Mouse (Mus musculus) kidney, adult 9 months (tissue): Measurements from ENCODE around the gene Pheta1.
"Not testable (repeated sequence)": the region's sequence is repeated elsewhere in the genome, so short reads cannot be mapped to it uniquely, and the experiment has no call there.

Experiments used
- DNase-seq: peaks from one replicate; pipeline ENCODE4 v3.0.0; 2022

Gene Pheta1

DNA sequence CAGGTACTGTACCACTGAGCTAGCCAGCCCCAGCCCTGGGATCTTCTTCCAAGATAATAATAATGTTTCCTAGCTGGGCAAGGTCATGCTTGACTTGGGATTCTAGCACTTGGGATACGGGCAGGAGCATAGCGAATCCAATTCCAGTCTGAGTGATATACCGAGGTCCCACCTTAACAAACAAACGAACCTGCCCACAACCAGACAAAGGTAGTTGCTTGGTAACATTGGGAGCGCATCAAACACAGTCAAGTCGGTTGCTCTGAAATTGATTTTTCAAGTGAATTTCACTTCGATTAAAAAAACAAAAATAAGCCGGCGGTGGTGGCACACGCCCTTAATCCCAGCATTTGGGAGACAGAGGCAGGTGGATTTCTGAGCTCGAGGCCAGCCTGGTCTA lies 2.5 kb upstream of the Pheta1 start:
- no peak for DNase-seq

- DNase-seq = not testable (repeated sequence)
These were observed 1.5 kb upstream of the Pheta1 start for GRCm38 (mm10) chr5:121847269-121847668.

- DNase-seq = peak; percentile 74
These were observed 707 bp upstream of the Pheta1 start for GRCm38 (mm10) chr5:121848035-121848519.

DNA sequence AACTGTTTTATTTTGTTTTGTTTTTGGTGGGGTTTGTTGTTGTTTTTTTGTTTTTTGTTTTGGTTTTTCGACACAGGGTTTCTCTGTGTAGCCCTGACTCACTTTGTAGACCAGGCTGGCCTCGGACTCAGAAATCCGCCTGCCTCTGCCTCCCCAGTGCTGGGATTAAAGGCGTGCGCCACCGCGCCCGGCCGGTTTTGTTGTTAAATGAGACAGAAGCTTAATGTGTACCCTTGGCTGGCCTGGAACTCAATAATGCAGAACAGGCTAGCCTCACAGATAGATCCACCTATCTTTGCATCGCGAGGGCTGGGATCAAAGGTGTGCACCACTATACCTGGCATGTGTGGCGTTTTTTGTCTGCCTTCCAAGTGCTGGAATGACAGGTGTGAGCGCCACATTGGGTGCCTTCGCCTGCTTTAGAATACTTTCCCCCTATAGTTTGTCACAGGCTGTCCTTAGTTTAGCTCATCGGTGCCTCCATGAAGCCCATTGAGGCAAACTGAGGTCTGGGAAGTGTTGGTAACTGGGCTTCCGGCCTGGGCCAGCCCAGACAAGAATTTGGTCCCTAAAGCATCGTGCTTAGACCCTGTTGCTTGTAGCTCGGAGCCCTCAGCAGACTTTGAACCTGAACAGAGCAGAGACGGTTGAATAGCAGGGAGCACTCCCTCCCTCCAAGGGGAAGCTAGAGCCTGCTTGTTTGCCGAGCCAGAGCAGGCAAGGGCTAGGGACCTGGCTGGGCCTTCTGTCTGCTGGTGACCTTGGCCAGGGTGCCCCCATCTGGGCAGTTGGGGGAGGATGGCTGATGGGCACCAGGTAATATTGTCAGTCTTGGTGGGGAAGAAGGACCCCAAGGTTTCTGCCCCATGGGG lies 930 bp downstream of the Pheta1 start:
- peak; percentile 69 for DNase-seq

DNA sequence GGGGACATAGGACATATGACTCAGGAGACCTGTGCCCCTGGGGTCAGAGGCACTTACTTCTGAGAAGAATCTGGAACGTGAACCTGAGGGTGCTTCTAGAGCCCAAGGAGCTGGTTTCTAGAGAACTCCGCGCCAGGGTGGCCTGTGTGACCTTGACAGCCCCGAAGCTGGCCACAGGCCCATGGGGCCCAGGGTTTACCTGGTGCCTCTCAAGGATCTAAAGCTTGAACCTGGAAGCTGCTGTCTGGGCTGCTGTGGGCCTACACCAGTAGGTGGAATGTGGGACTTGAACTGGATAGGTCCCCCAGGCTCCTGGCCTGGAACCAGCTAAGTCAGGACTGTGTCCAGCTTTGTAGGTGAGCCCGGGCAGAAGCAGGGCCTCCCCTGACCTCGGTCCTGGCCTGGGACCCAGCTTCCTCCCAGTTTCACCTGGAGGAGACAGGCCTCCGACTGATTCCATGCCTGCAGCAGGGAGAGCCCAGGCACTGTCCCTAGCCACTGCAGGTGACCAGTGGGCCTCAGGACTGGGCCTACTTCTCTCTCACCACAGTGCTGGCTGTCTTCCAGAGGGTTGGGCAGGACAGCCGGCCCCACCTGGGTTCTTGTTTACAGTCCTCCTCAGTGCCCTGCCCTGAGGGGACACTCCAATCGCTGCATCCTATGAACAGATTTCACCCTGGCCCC lies 4.7 kb downstream of the Pheta1 start:
- DNase-seq = peak; percentile 76

DNA sequence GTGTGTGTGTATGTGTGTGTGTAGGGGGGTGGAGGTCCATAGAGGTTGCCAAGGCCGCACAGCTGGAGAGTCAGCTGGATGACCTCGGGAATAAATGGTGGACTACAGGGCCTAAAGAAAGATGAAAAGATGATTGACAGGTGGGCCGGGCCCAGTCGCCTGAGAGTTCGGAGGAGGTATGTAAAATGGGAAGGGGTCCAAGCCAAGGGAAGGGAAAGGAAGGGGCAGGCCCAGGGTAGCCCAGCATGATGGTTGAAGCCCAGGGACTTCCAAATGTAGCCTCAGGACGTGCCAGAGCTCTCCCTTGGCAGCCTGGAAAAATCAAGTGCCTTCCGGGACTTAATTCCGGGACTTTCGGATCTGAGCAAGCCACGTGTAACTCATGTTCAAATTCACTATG lies 6.0 kb downstream of the Pheta1 start:
- no peak for DNase-seq

DNA sequence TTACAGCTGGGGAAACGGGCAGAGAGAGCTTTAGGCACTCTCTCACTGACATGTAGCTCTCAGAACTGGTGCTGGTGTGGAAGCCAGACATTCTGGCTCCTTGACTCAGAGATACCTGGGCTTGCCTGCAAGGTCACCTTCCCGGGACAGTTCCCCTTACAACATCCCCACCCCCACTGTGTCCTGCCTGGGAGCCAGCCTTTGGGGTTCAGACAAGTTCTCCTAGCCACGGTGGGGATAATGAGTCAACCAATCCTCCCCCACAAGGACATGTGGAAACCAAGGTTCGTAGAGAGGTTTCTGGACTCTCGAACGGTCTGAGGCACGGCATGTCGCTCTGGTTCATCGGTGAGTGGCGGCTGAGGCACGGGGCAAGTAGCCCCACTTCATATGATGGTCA lies 8.0 kb downstream of the Pheta1 start:
- no peak for DNase-seq

GRCm38 (mm10) chr5:121858427-121858826 lies 9.6 kb downstream of the Pheta1 start:
- DNase-seq = no peak

DNA sequence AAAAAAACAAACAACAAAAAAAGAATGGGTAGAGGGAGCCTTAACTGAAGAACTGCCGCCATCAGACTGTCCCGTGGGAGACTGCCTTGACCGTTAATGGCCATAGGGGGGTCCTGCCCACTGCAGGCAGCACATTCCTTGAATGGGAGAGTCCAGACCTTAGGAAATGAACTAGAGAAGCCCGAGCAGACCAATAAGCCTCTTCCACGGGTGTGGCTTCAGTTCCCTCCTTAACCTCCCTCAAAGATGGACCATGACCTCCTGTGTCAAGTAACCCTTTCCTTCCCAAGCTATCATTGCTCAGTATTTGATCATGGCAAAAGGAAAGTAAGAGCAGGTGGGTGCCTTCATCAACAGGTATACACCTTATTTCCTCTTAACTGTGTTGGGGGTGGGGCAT lies 13.2 kb downstream of the Pheta1 start:
- DNase-seq = no peak

DNA sequence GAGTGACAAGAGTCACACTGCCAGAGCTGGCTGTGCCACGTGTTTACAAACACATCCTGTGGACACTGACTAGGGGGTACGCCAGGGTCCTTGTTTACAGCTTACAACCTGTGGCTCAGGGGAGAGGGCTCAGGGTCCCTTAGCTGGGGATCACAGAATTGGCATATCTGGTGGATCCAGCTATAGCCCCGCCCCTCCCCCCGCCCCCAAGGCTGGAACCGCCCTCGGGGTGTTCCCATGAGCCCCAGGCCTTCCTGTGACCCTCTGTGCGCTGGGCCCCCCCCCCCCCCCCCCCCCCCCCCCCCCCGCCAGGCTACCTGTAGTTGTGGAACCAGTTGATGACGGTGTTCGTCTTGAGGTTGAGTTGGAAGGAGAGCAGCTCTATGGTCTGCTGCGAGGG lies 15.5 kb downstream of the Pheta1 start:
- no peak for DNase-seq

DNA sequence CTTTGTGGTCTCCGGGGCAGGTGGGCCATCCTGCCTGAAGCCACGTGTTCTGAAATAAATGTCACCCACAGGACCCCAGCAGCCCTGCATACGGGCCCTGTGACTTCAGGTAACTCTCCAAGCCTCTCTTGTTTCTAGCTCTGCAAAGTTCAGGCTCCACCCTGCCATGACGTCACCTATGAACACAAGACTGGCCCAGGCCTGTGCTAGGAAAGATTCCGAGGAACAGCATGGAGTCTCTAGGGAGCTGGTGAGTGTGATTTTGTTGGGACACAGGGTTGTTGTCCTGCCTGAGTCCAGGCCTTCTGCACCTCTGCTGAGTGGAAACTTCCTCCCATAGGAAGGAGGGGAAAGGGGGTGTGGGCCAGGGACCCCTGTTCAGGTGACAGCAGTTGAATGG lies 19.2 kb downstream of the Pheta1 start:
- no peak for DNase-seq

- DNase-seq = peak; percentile 13
These were observed 22.0 kb downstream of the Pheta1 start for GRCm38 (mm10) chr5:121870832-121871231.

DNA sequence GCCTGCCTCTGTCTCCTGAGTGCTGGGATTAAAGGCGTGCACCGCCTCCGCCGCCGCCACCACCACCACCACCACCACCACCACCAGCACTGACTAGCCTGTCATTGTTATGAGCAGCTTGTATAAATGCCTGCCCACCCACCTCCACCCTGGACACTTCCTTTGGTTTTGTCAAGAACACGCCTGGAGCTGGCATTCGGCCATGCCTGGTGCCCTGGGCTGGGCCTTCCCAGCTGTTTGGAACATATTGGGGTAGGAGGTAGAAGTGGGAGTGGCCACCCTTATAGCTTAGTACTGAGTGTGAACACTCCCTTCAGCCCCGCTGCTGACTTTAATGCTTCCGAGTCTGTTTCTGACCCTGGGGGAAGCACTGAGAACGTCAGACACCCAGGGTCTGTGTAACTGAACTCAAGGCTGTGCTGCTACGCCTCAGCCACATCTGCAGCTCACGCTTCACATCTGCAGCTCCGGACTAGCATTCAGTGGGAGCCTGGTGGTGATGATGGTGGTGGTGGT lies 22.8 kb downstream of the Pheta1 start:
- DNase-seq = no peak

GRCm38 (mm10) chr5:121872158-121872557 lies 23.4 kb downstream of the Pheta1 start:
- peak; percentile 73 for DNase-seq

DNA sequence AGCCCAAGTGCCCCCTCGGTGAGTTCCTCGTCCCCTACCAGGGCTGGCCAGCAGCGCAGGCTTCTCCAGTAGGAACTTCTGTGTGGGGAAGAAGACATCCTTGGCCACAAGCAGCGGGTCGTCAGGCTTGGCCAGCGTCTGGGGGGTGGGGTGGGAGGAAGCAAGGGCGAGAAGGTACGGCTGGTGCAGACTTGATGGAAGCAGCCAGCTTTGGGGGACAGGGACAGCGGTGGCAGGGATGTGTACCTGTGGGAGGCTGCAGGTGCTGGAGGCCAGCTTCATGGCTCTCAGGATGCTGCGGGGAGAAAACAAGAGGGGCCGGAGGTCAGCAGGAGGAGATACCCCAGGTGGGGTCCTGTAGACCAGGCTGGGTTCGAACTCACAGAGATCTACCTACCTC lies 26.3 kb downstream of the Pheta1 start:
- DNase-seq = no peak

GRCm38 (mm10) chr5:121876901-121877300 lies 28.1 kb downstream of the Pheta1 start:
- DNase-seq = no peak

DNA sequence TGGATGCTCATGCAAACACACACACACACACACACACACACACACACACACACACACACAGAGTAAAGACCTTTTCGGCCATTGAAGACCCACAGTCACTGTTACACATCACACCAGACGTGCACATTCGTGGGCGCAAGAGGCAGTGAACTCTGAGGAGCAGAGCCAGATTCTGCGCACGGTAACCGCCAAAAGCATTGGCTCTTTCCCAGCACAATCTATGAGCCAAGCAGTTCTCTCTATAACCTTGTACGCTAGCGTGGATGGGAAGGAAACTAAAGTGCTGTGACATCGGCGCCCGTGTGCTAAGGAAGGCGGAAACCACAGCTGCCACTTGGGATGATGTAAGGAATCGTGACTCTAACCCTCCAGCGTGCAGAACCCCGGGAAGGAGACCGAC lies 29.9 kb downstream of the Pheta1 start:
- no peak for DNase-seq

DNA sequence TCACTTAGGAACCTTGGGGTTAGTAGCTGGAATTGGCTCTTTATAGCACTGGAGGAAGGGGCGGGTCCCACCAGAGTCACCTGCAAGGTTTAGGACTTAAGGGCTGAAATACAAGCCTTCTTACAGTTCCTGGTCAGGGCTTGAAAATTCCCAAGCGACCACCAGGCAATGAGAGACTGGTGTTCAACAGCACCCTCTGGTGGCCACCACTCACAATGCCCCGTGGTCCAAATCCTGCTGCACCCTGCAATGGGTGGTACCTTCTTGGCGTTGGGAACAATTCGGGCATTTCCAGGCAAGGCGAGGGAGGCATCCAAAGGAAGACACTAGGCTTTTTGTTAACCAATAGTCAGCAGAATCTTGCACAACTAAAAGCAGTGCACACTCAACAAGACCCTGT lies 30.4 kb downstream of the Pheta1 start:
- DNase-seq = peak; percentile 47

DNA sequence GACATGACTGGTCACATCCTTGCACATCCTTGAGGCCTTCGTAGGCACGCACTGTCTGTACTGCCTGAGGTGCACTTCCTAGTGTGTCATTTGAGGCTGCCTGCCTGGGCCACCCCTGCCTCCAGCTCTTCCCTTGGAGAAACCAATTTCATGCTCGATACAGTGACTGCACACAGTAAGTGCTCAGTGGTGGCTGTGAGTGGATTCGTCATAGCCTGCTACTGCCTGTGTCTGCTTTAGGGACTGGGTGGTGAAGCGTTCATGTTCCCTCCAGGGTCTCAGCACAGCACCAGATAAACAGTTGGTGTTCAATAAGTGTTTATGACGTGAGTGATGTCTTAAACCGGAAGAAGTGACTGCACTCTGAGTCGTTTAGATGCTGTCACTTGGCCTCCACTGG lies 34.6 kb downstream of the Pheta1 start:
- no peak for DNase-seq

DNA sequence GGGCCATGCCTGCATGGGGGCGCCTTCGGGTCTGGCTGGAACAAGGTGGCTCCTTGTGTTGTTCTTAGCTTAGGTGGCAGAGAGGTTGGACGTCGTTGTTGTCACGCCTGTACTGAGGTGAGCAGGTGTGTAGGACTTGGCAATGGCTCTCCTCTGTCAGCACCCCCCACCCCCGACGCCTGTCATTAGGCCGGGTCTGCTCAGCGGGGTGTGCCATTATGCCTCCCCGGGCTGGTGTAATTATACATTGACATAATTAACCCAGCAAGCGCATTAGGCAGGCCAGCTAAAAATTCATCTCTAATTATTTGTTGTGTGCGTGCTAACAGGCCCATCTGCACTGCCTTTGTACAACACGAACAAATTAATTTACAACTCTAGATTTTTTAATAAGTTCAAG lies 40.6 kb downstream of the Pheta1 start:
- DNase-seq = no peak

DNA sequence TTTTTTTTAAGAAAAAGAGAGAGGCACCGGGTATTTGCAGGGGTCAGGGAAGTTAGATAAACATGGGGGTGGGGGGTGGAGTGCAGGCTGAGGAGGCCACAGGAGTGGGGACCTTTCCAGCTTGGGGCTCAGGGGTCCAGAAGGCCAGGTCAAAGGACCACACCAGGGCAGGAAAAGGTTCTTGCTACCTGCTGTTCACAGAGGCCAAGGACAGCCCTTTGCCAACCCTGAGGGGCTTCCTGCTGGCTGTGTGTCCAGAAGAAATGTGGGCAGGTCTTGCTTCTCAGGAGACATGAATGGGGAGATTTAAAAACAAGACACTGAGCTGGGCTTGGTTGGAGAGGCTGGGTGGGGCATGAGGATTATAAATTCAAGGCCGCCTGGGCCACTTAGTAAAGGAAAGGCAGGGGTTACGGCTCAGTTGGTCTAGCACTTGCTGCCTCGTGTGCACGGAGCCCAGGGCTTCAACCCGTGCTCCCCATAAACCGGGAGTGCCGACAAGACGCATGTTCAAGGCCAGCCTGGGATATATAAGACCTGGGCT lies 41.1 kb downstream of the Pheta1 start:
- no peak for DNase-seq

- no peak for DNase-seq
These were observed 42.1 kb downstream of the Pheta1 start for GRCm38 (mm10) chr5:121890925-121891324.

- DNase-seq = no peak
These were observed 43.5 kb downstream of the Pheta1 start for GRCm38 (mm10) chr5:121892281-121892680.

GRCm38 (mm10) chr5:121893581-121893980 lies 44.8 kb downstream of the Pheta1 start:
- peak; percentile 21 for DNase-seq
